Mouse (Mus musculus) urinary bladder, adult 2 months (tissue): Measurements from ENCODE around the gene Ppp1r16b. TPM values are rescaled to one million over a fixed set of nuclear protein-coding genes. Genes with fewer than 3 reads are reported as not detected.

Experiments used
- polyA plus RNA-seq: library from polyadenylated mRNA; depleted of rRNA; stranded (reverse); fragments of >200 nt; gene quantifications from 2 replicates; pipeline ENCODE4 v1.2.3, GENCODE M21; 2012; rRNA removed

Ppp1r16b gene
- polyA plus RNA-seq, 1 experiment, result 0.95 TPM

Other genes with a start within 250 kb of the Ppp1r16b start
- 4.7 and 9.4 TPM in 2 replicates for gene Adig, start 162.8 kb upstream of the Ppp1r16b start, polyA plus RNA-seq
- gene Arhgap40, start 152.6 kb upstream of the Ppp1r16b start, polyA plus RNA-seq, result 30.7 and 38.4 TPM in 2 replicates
- not detected in 2 replicates for gene Slc32a1, start 54.6 kb upstream of the Ppp1r16b start, polyA plus RNA-seq
- 6.6 and 7.4 TPM in 2 replicates for gene Actr5, start 40.5 kb upstream of the Ppp1r16b start, polyA plus RNA-seq
- gene Fam83d, start 102.7 kb downstream of the Ppp1r16b start, polyA plus RNA-seq, result 19.3 and 23.7 TPM in 2 replicates
- 18.0 and 18.4 TPM in 2 replicates for gene Dhx35, start 129.4 kb downstream of the Ppp1r16b start, polyA plus RNA-seq